Mouse (Mus musculus) lung, postnatal 0 days (tissue): ENCODE measurements around the gene Nr5a1. TPM values are rescaled to one million over a fixed set of nuclear protein-coding genes. Genes with fewer than 3 reads are reported as not detected.
A peak's percentile ranks its signal among the peaks of the same experiment; 100 is the strongest.

Source experiments
- ATAC-seq: fragments of 200-750 bp; cut with Nextera tagmentation; 2 replicates; pipeline ENCODE4 v1.8.0; 2017; ENCODE audit warnings: moderate library complexity
- DNase-seq: peaks from one replicate; pipeline ENCODE4 v3.0.0-alpha.2; 2016; ENCODE audit warnings: low spot score
- H3K27ac ChIP-seq: fragments of 300-500 bp; sonication (generic); 2 replicates; pipeline ENCODE4 v1.5.1; 2014; ENCODE audit warnings: antibody characterized with exemption, mild to moderate bottlenecking, low read length, mixed read lengths
- H3K27me3 ChIP-seq: fragments of 300-500 bp; sonication (generic); replicated peaks from 2 replicates; pipeline ENCODE4 v1.6.1; 2014; ENCODE audit warnings: low read length, mixed read lengths; ENCODE audit not compliant: insufficient read depth
- H3K36me3 ChIP-seq: fragments of 300-500 bp; sonication (generic); 2 replicates; pipeline ENCODE4 v1.6.1; 2014; ENCODE audit warnings: low read length, mixed read lengths; ENCODE audit not compliant: insufficient read depth
- H3K4me1 ChIP-seq: fragments of 300-500 bp; sonication (generic); 2 replicates; pipeline ENCODE4 v1.6.1; 2014; ENCODE audit warnings: antibody characterized with exemption, low read depth, low read length, mixed read lengths; ENCODE audit not compliant: insufficient read depth
- H3K4me2 ChIP-seq: fragments of 300-500 bp; sonication (generic); replicated peaks from 2 replicates; pipeline ENCODE4 v1.6.1; 2014; ENCODE audit warnings: low read depth, mild to moderate bottlenecking, low read length, moderate library complexity, mixed read lengths
- H3K4me3 ChIP-seq: fragments of 300-500 bp; sonication (generic); 2 replicates; pipeline ENCODE4 v1.5.1; 2014; ENCODE audit warnings: low read depth, low read length
- H3K9ac ChIP-seq: fragments of 300-500 bp; sonication (generic); replicated peaks from 2 replicates; pipeline ENCODE4 v1.6.1; 2014; ENCODE audit warnings: low read depth, mild to moderate bottlenecking
- H3K9me3 ChIP-seq: fragments of 300-500 bp; sonication (generic); 2 replicates; pipeline ENCODE4 v1.6.1; 2016; ENCODE audit warnings: low read length, mixed read lengths
- CTCF ChIP-seq: IDR thresholded peaks from 2 replicates; pipeline ENCODE4 v1.5.1; 2016; ENCODE audit warnings: antibody characterized with exemption, mild to moderate bottlenecking
- EP300 ChIP-seq: IDR thresholded peaks from 2 replicates; pipeline ENCODE4 v1.6.1; 2016; ENCODE audit warnings: antibody characterized with exemption, mild to moderate bottlenecking, control low read depth
- WGBS: fragments of 180-500 bp; shearing (Covaris S2); extraction: QIAGEN DNeasy Blood & Tissue Kit; methylation state at CpG from one replicate; pipeline ENCODE4 v1.1.7; 2014; 5-methylcytosine and 5-hydroxymethylcytosine counted together
- polyA plus RNA-seq: library from polyadenylated mRNA; unstranded; fragments of >200 nt; fragmentation: Nextera tagmentation; extraction: Ambion mirVana; gene quantifications from 2 replicates; pipeline ENCODE4 v1.2.1, GENCODE M21; 2015

Gene Nr5a1
- polyA plus RNA-seq, 1 experiment from 2014 or later: 0.08 TPM

- H3K4me2 ChIP-seq: no peak overlapping the region
- H3K27me3 ChIP-seq: no peaks in the 10 kb centered on the region
- WGBS: 4% methylated on average over 1 of the region's 1 CpGs
- peak; percentile 52 for TF ChIP-seq CTCF
- no peak for TF ChIP-seq EP300
- DNase-seq: no peak
- no peak overlapping the region for H3K9ac ChIP-seq
- H3K9me3 ChIP-seq: no peaks in the 10 kb centered on the region
- no peak for ATAC-seq
- no peaks in the 10 kb centered on the region for H3K36me3 ChIP-seq
- H3K4me1 ChIP-seq: no peaks in the 10 kb centered on the region; the same call in 1 of the 2 replicates
- no peak overlapping the region for H3K27ac ChIP-seq
- no peak overlapping the region for H3K4me3 ChIP-seq
These were observed 52.9 kb downstream of the Nr5a1 start for GRCm38 (mm10) chr2:38661398-38661797.

- Histone ChIP-seq H3K27me3 (no peaks in the 10 kb centered on the region), H3K4me2 (peak overlapping the region; percentile 61), H3K9me3 (no peaks in the 10 kb centered on the region), H3K4me1 (no peaks in the 10 kb centered on the region; the same call in 1 of the 2 replicates), H3K4me3 (peak overlapping the region; percentile 28; the same call in 1 of the 2 replicates), H3K27ac (no peak overlapping the region), H3K9ac (no peak overlapping the region), H3K36me3 (no peaks in the 10 kb centered on the region)
- ATAC-seq (peak; percentile 94), DNase-seq (peak; percentile 79)
- TF ChIP-seq EP300: no peak
- TF ChIP-seq CTCF: peak; percentile 87
- under 1% methylated on average over 25 of the region's 25 CpGs for WGBS
These were observed 56.0 kb downstream of the Nr5a1 start for GRCm38 (mm10) chr2:38658338-38658836.

GRCm38 (mm10) chr2:38653694-38654093, 60.6 kb downstream of the Nr5a1 start:
- Histone ChIP-seq H3K27me3 (no peaks in the 10 kb centered on the region), H3K36me3 (no peaks in the 10 kb centered on the region), H3K27ac (no peak overlapping the region), H3K9ac (no peak overlapping the region), H3K4me3 (no peak overlapping the region), H3K9me3 (no peaks in the 10 kb centered on the region), H3K4me2 (no peak overlapping the region), H3K4me1 (no peaks in the 10 kb centered on the region; the same call in 1 of the 2 replicates)
- 75% methylated on average over 2 of the region's 2 CpGs for WGBS
- ATAC-seq: no peak
- TF ChIP-seq EP300 (no peak), CTCF (no peak)
- DNase-seq: no peak

- no peaks in the 10 kb centered on the region for H3K27me3 ChIP-seq
- no peak overlapping the region for H3K9ac ChIP-seq
- no peaks in the 10 kb centered on the region; the same call in 1 of the 2 replicates for H3K4me1 ChIP-seq
- no peak overlapping the region for H3K4me2 ChIP-seq
- TF ChIP-seq EP300 (no peak), CTCF (no peak)
- WGBS: 85% methylated on average over 5 of the region's 5 CpGs
- no peaks in the 10 kb centered on the region for H3K9me3 ChIP-seq
- no peak overlapping the region for H3K4me3 ChIP-seq
- H3K36me3 ChIP-seq: no peaks in the 10 kb centered on the region
- DNase-seq (no peak), ATAC-seq (no peak)
- H3K27ac ChIP-seq: no peak overlapping the region
These were observed 61.1 kb downstream of the Nr5a1 start for GRCm38 (mm10) chr2:38653293-38653619.

GRCm38 (mm10) chr2:38652565-38653292, 61.6 kb downstream of the Nr5a1 start:
- Histone ChIP-seq H3K4me2 (no peak overlapping the region), H3K36me3 (no peaks in the 10 kb centered on the region), H3K27ac (no peak overlapping the region), H3K4me1 (no peaks in the 10 kb centered on the region), H3K9me3 (no peaks in the 10 kb centered on the region), H3K9ac (no peak overlapping the region), H3K4me3 (no peak overlapping the region), H3K27me3 (no peaks in the 10 kb centered on the region)
- ATAC-seq (no peak), DNase-seq (no peak)
- 61% methylated on average over 10 of the region's 10 CpGs for WGBS
- TF ChIP-seq CTCF (no peak), EP300 (no peak)

- no peaks in the 10 kb centered on the region for H3K4me1 ChIP-seq
- WGBS: 60% methylated on average over 7 of the region's 7 CpGs
- TF ChIP-seq EP300 (no peak), CTCF (no peak)
- H3K36me3 ChIP-seq: no peaks in the 10 kb centered on the region
- H3K4me2 ChIP-seq: no peak overlapping the region
- DNase-seq (no peak), ATAC-seq (no peak)
- no peaks in the 10 kb centered on the region for H3K27me3 ChIP-seq
- H3K4me3 ChIP-seq: no peak overlapping the region
- H3K9ac ChIP-seq: no peak overlapping the region
- no peaks in the 10 kb centered on the region for H3K9me3 ChIP-seq
- no peak overlapping the region for H3K27ac ChIP-seq
These were observed 62.2 kb downstream of the Nr5a1 start for GRCm38 (mm10) chr2:38652098-38652497.
